Mouse (Mus musculus) mouse trophoblast stem cell (cell line): ENCODE data around the gene Spint5.

Experiments
- in situ Hi-C, 2 experiments: fragments of 300-500 bp; cut with MseI, MboI; formaldehyde crosslinking; loops; 2 replicates in 1 of 2; 3 replicates in 1 of 2; pipeline ENCODE4 v1.15.1; 2025

Spint5 gene

GRCm38 (mm10) chr2:164734839-164735238 lies 19.7 kb downstream of the Spint5 start:
- in situ Hi-C loops: no loop called here

- in situ Hi-C loops: no loop called here
Measured at GRCm38 (mm10) chr2:164735446-164735845, 20.3 kb downstream of the Spint5 start.

- in situ Hi-C loops: no loop called here
Measured at GRCm38 (mm10) chr2:164737377-164738090, 22.4 kb downstream of the Spint5 start.

GRCm38 (mm10) chr2:164739876-164740275 lies 24.8 kb downstream of the Spint5 start:
- in situ Hi-C loops: no loop called here

GRCm38 (mm10) chr2:164744987-164745386 lies 29.9 kb downstream of the Spint5 start:
- in situ Hi-C loops: no loop called here

- in situ Hi-C loops: no loop called here
Measured at GRCm38 (mm10) chr2:164745843-164746479, 30.9 kb downstream of the Spint5 start, which contains the start of the genes Wfdc3 and Dnttip1. Gene Wfdc3 (minus strand): TSS chr2:164745931. Gene Dnttip1 (plus strand): TSS chr2:164745983.

GRCm38 (mm10) chr2:164746693-164747092 lies 31.6 kb downstream of the Spint5 start:
- in situ Hi-C loops: no loop called here

GRCm38 (mm10) chr2:164748191-164748590 lies 33.1 kb downstream of the Spint5 start:
- in situ Hi-C loops: no loop called here

GRCm38 (mm10) chr2:164748991-164749390 lies 33.9 kb downstream of the Spint5 start:
- in situ Hi-C loops: no loop called here

- in situ Hi-C loops: no loop called here
Measured at GRCm38 (mm10) chr2:164752454-164752853, 37.3 kb downstream of the Spint5 start.

GRCm38 (mm10) chr2:164754105-164754504 lies 39.0 kb downstream of the Spint5 start:
- in situ Hi-C loops: no loop called here

- in situ Hi-C loops: no loop called here
Measured at GRCm38 (mm10) chr2:164754800-164755199, 39.7 kb downstream of the Spint5 start.

GRCm38 (mm10) chr2:164757841-164758240 lies 42.7 kb downstream of the Spint5 start:
- in situ Hi-C loops: no loop called here

- in situ Hi-C loops: no loop called here
Measured at GRCm38 (mm10) chr2:164758692-164759091, 43.6 kb downstream of the Spint5 start.

- in situ Hi-C loops: no loop called here
Measured at GRCm38 (mm10) chr2:164760059-164760833, 45.1 kb downstream of the Spint5 start.

GRCm38 (mm10) chr2:164761502-164761901 lies 46.4 kb downstream of the Spint5 start:
- in situ Hi-C loops: no loop called here

GRCm38 (mm10) chr2:164761971-164762370 lies 46.9 kb downstream of the Spint5 start:
- in situ Hi-C loops: no loop called here

- in situ Hi-C loops: no loop called here
Measured at GRCm38 (mm10) chr2:164762593-164762992, 47.5 kb downstream of the Spint5 start.

- in situ Hi-C loops: no loop called here
Measured at GRCm38 (mm10) chr2:164765841-164766240, 50.7 kb downstream of the Spint5 start.
